ENCODE assay signal across 12 mouse cellular contexts in the genomic region with DNA sequence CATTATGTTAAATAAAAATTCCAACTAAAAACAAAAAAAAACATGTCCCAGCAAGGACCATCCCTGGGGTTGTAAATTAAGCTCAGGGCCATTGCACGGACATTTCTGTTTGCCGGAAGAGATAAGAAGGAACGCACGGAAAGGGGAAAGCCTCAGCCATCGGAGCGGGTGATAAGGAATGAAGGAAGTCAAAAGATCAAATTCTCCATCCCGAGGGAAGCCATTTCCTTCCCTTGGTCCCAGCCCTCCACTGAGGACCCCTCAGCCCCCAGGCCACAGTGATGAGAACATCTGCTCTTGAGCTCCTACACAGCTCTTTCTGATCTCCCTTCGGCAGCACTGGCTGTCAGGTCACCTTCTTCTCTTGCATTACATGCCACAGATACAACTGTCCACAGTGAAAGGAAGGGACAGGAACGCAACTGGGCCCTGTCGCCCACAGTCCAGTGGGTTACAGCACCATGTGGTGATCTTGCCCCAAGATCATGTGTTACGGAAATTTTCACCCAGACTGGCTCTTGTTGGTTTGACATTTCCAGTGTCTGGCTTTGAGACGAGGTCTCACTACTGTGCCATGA. TPM values are rescaled to one million over a fixed set of nuclear protein-coding genes. Genes with fewer than 3 reads are reported as not detected.
A peak's percentile ranks its signal among the peaks of the same experiment; 100 is the strongest.
DNase-seq lines count a peak whose midpoint lies in the region; ATAC-seq and TF ChIP-seq lines count a peak whose summit lies in the region.
"Had no signal": no experiment of that assay in that cellular context is flagged by ENCODE, and none has a peak within 500 bp of the region (broad histone marks: within the 10 kb centered on the region; RNA-seq: fewer than 3 reads in every experiment).

No protein-coding gene starts in this region.

- no peak for ATAC-seq in heart, embryonic 14.5 days (ENCODE audit: insufficient number of reproducible peaks, insufficient read depth, low FRiP score, low read depth)
- ATAC-seq in liver, postnatal 0 days = no peak

- peak overlapping the region; percentile 43 for H3K4me2 ChIP-seq in heart, embryonic 14.5 days (ENCODE audit: low read length)
- H3K4me2 ChIP-seq in liver, postnatal 0 days (ENCODE audit: low read depth, low read length) = peak overlapping the region; percentile 56
- H3K4me2 ChIP-seq: hindbrain, embryonic 12.5 days had no signal

- no peak for TF ChIP-seq EP300 in liver, postnatal 0 days (IDR thresholded peaks at IDR 0.05; ENCODE audit: low read depth)

- H3K4me3 ChIP-seq in heart, embryonic 14.5 days (ENCODE audit: control insufficient read depth in 1 of 2, insufficient read depth in 1 of 2, low read depth in 1 of 2, low read length in 2 of 2) = no peak overlapping the region
- H3K4me3 ChIP-seq in liver, postnatal 0 days (ENCODE audit: low read depth, low read length) = no peak overlapping the region
- H3K4me3 ChIP-seq: hindbrain, embryonic 12.5 days had no signal

- H3K27me3 ChIP-seq in heart, embryonic 14.5 days (ENCODE audit: control insufficient read depth, insufficient read depth, low read length) = no peaks in the 10 kb centered on the region
- H3K27me3 ChIP-seq in liver, postnatal 0 days (ENCODE audit: insufficient read depth, low read length) = no peaks in the 10 kb centered on the region
- H3K27me3 ChIP-seq: hindbrain, embryonic 12.5 days had no signal

- peak overlapping the region in 1 of 2 experiments; percentile 2; a peak in 1 of 4 replicates for H3K27ac ChIP-seq in heart, embryonic 14.5 days (replicated peaks in 1 of 2; ENCODE audit: control insufficient read depth in 1 of 2, insufficient read depth in 1 of 2, low read depth in 2 of 2, low read length in 2 of 2)
- H3K27ac ChIP-seq in liver, postnatal 0 days (ENCODE audit: low read depth) = peak overlapping the region; percentile 59; the same call in 1 of the 2 replicates
- H3K27ac ChIP-seq: hindbrain, embryonic 12.5 days had no signal

- no peaks in the 10 kb centered on the region for H3K36me3 ChIP-seq in heart, embryonic 14.5 days (ENCODE audit: control insufficient read depth, insufficient read depth, low read length)
- no peaks in the 10 kb centered on the region for H3K36me3 ChIP-seq in liver, postnatal 0 days (replicated peaks; ENCODE audit: insufficient read depth, low read length)
- H3K36me3 ChIP-seq: hindbrain, embryonic 12.5 days had no signal

- H3K9me3 ChIP-seq in heart, embryonic 14.5 days (ENCODE audit: control insufficient read depth, low read length) = no peaks in the 10 kb centered on the region
- no peaks in the 10 kb centered on the region for H3K9me3 ChIP-seq in liver, postnatal 0 days (ENCODE audit: low read length)
- H3K9me3 ChIP-seq: hindbrain, embryonic 12.5 days had no signal

- no peak overlapping the region for H3K9ac ChIP-seq in heart, embryonic 14.5 days (ENCODE audit: low read length)
- peak overlapping the region; percentile 9; the same call in 1 of the 2 replicates for H3K9ac ChIP-seq in liver, postnatal 0 days (replicated peaks)
- H3K9ac ChIP-seq: hindbrain, embryonic 12.5 days had no signal

- no peak for TF ChIP-seq CTCF in liver, postnatal 0 days (IDR thresholded peaks at IDR 0.05; ENCODE audit: low read depth)

- DNase-seq in adrenal gland, adult 2 months = peak; percentile 42
- no peak for DNase-seq in adrenal gland, postnatal 25 days
- DNase-seq in heart, postnatal 10 days = no peak
- DNase-seq in retina, postnatal 1 day = peak; percentile 54
- no peak for DNase-seq in retina, embryonic 14.5 days (ENCODE audit: low spot score)
- DNase-seq in liver, postnatal 0 days = no peak
- no peak for DNase-seq in layer of hippocampus, postnatal 14 days (ENCODE audit: low spot score in 2 of 2)
- DNase-seq: cerebellum, adult 9-10 months; lung, adult 18-20 months; thymus, postnatal 36 days had no signal

- intact Hi-C loops in heart, postnatal 10 days (cut with DNase I) = no loop called here

- 30% methylated on average over 12 of the region's 12 CpGs for WGBS in heart, embryonic 14.5 days
- WGBS in liver, postnatal 0 days (ENCODE audit: insufficient replicate concordance) = 33% methylated on average over 12 of the region's 12 CpGs

- peaks cover 28 to 55% of the 10 kb centered on the region in 2 experiments for H3K4me1 ChIP-seq in heart, embryonic 14.5 days (ENCODE audit: control insufficient read depth in 2 of 2, insufficient read depth in 2 of 2, low read length in 2 of 2)
- peaks cover 54% of the 10 kb centered on the region for H3K4me1 ChIP-seq in liver, postnatal 0 days (ENCODE audit: insufficient read depth)

RNA-seq across cellular contexts. Expression of a gene that starts 57.1 kb away (rescaled TPM):
- 10 to 100 TPM; 32.3 to 40.3 TPM for total RNA-seq in adrenal gland, adult 2 months (2021)
- polyA plus RNA-seq in adrenal gland, adult 2 months (2012; rRNA removed) = 3.6 and 5.8 TPM in 2 replicates
- 39.3 and 40.0 TPM in 2 replicates for total RNA-seq in adrenal gland, postnatal 25 days (2021)
- polyA plus RNA-seq in heart, embryonic 14.5 days (2014; fragmentation: Nextera tagmentation; extraction: Ambion mirVana) = 7.4 TPM in 2 replicates
- total RNA-seq in heart, postnatal 10 days (2021) = 10 to 100 TPM in 1 of 2 experiments, 1 to 10 TPM in 1; 8.7 to 10.9 TPM
- polyA plus RNA-seq in liver, postnatal 0 days (2015; fragmentation: Nextera tagmentation; extraction: Ambion mirVana) = 6.7 and 8.0 TPM in 2 replicates
- 10 to 100 TPM; 30.8 to 36.6 TPM for total RNA-seq in layer of hippocampus, postnatal 14 days (2021)

RNA-seq across cellular contexts. Expression of a gene that starts 57.4 kb away (rescaled TPM):
- total RNA-seq in adrenal gland, adult 2 months (2021) = under 1 TPM; 0.78 to 0.90 TPM
- polyA plus RNA-seq in adrenal gland, adult 2 months (2012; rRNA removed) = 0.13 and 0.28 TPM in 2 replicates
- total RNA-seq in adrenal gland, postnatal 25 days (2021) = 0.62 and 1.1 TPM in 2 replicates
- 0.31 and 0.36 TPM in 2 replicates for polyA plus RNA-seq in heart, embryonic 14.5 days (2014; fragmentation: Nextera tagmentation; extraction: Ambion mirVana)
- under 1 TPM; 0.22 to 0.53 TPM for total RNA-seq in heart, postnatal 10 days (2021)
- 0.21 and 0.24 TPM in 2 replicates for polyA plus RNA-seq in liver, postnatal 0 days (2015; fragmentation: Nextera tagmentation; extraction: Ambion mirVana)
- under 1 TPM; 0.67 to 0.79 TPM for total RNA-seq in layer of hippocampus, postnatal 14 days (2021)

Comparison
In these comparisons a context has a peak if more than half of its experiments do, and no peak if none do; other contexts are left out.
1. DNase-seq: peak in adrenal gland, adult 2 months (single experiment) and retina, postnatal 1 day (single experiment); none in adrenal gland, postnatal 25 days (single experiment), heart, postnatal 10 days (0 of 2), retina, embryonic 14.5 days (single experiment), liver, postnatal 0 days (single experiment) and layer of hippocampus, postnatal 14 days (0 of 2).